Mouse (Mus musculus) C2C12 (cell line): ENCODE measurements around the gene 1810024B03Rik.

Experiments used
- CEBPB ChIP-seq: IDR thresholded peaks from one replicate; pipeline ENCODE4 v1.6.1; 2011; ENCODE audit warnings: low read depth, mild to moderate bottlenecking, control low read depth, moderate library complexity
- CTCF ChIP-seq: IDR thresholded peaks from one replicate; pipeline ENCODE4 v1.5.1; 2011; ENCODE audit not compliant: control insufficient read depth, insufficient read depth, insufficient read length
- MAX ChIP-seq: IDR thresholded peaks from one replicate; pipeline ENCODE4 v1.6.1; 2011; ENCODE audit warnings: mild to moderate bottlenecking, control low read depth

GRCm38 (mm10) chr2:127250291-127251008 is 42.4 kb upstream of the 1810024B03Rik start:
- TF ChIP-seq MAX = no peak
- no peak for TF ChIP-seq CTCF
- no peak for TF ChIP-seq CEBPB
